Mouse (Mus musculus) heart, postnatal 14 days (tissue): ENCODE data around the gene Htt. TPM values are rescaled to one million over a fixed set of nuclear protein-coding genes. Genes with fewer than 3 reads are reported as not detected.
"Not testable (repeated sequence)": the region's sequence is repeated elsewhere in the genome, so short reads cannot be mapped to it uniquely, and the experiment has no call there.

Experiments
- DNase-seq, 2 experiments: peaks; one replicate each; pipeline ENCODE4 v3.0.0; 2021 to 2022
- intact Hi-C: fragments of 180-260 bp; cut with DNase I; formaldehyde crosslinking; loops from one replicate; pipeline ENCODE4 v1.15.1; 2025
- long read RNA-seq, 2 experiments: library from polyadenylated mRNA; stranded (forward); transcript quantifications; one replicate each; pipeline ENCODE4 v2.0.0; 2021
- total RNA-seq, 2 experiments: library from RNA; stranded (reverse); gene quantifications; 2 replicates each; pipeline ENCODE4 v1.2.3; 2021

Htt gene
- 10 to 100 TPM; 13.6 to 14.1 TPM for total RNA-seq
- long read RNA-seq, experiment 1, partial matches to known transcripts = 3 of 3 reads
- long read RNA-seq, experiment 1, other reads (novel, unspliced or antisense) = 0 of 3 reads
- long read RNA-seq, experiment 2, partial matches to known transcripts = 2 of 2 reads
- long read RNA-seq, experiment 2, other reads (novel, unspliced or antisense) = 0 of 2 reads

DNA sequence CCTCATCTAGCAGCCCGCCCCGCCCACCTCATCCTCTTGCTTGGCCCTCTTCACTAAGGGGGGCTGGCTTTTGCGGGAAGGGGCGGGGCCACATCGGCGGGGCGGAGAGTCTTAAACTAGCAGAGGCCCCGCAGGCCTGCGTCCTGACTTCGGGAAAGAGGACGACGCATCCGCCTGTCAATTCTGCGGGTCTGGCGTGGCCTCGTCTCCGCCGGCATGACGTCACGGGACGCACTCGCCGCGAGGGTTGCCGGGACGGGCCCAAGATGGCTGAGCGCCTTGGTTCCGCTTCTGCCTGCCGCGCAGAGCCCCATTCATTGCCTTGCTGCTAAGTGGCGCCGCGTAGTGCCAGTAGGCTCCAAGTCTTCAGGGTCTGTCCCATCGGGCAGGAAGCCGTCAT lies at the start of gene Htt:
Htt (plus strand) TSS at position 232 of the 400 bp plus-strand sequence.
- intact Hi-C loops = loop anchor here (2.0 kb wide), 1 partner anchor 101 kb away; the partner anchor contains the start of genes Grk4 and Nop14

DNA sequence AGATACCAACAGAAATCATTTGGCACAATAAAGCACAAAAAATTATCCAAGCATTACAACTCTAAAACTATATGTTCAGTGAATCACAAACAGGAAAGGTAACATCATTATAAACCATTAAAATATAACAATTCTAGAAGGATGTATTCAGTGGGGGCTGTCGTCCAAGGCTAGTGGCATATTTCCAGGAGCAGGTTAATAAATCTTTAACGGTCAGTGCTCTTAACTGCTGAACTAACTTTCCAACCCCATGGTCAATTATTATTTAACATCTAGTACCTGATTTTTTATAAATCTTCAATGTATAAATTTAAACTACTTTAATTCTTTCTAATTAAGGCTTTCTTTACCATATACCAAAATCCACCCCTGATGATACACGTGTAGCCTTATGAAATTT lies 47.2 kb upstream of the Htt start:
- DNase-seq, intact Hi-C loops: not testable (repeated sequence)

More for the DNA sequence above, at the start of gene Htt:
- peak; percentile 96 to 97 for DNase-seq

DNA sequence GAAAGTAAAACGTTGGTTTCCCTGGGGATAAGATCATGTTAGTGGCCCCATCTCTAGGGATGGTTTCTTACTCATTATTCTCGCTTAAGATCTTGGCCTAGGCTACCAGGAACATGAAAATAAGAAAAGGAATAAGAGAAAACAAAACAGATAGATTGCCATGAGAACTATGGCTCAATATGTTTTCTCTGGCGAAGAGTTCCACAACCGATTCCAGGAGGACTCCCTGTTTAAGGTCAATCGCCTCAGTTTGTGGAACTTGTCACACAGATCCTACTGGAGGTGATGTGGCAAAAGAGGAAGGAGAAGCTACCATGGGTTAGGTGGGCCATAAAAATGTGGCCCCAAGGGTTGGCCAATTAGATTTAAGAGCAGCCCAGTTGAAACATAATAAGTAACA lies 46.7 kb upstream of the Htt start:
- DNase-seq = no peak
- intact Hi-C loops = no loop called here

- intact Hi-C loops = no loop called here
- DNase-seq = no peak
Measured at GRCm38 (mm10) chr5:34729141-34729540, 32.4 kb upstream of the Htt start.

DNA sequence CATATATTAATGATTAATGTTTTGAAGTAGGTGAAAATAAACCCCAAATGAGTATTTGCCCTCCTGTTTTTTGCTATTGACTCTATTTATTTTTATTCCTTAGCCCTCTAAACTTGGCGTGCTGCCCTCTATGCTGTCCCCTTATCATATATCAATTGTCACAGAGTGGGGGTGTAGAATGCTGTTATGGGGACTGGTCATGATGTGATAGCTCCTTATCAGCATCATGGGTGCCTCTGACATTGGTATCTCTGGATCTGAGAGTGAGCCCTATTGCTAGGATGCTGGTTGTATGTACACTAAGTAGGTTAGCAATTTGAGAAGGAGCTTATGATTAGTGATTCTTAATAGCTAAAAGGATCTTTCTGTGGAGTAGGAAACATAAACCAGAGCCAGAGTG lies 31.3 kb upstream of the Htt start:
- intact Hi-C loops = no loop called here
- DNase-seq = no peak

- intact Hi-C loops = no loop called here
- DNase-seq = no peak
Measured at GRCm38 (mm10) chr5:34751477-34751876, 10.1 kb upstream of the Htt start.

GRCm38 (mm10) chr5:34758762-34759161 lies 2.8 kb upstream of the Htt start:
- DNase-seq = no peak
- intact Hi-C loops = no loop called here

GRCm38 (mm10) chr5:34760850-34761508 lies 561 bp upstream of the Htt start:
- DNase-seq = peak in 1 of 2 experiments; percentile 4
- intact Hi-C loops = loop anchor here (2.0 kb wide), 1 partner anchor 100 kb away; the partner anchor contains the start of genes Grk4 and Nop14

GRCm38 (mm10) chr5:34761934-34762611 lies 533 bp downstream of the Htt start:
- intact Hi-C loops = loop anchor here (2.0 kb wide), 1 partner anchor 101 kb away; the partner anchor contains the start of genes Grk4 and Nop14
- DNase-seq = peak; percentile 23 to 35

DNA sequence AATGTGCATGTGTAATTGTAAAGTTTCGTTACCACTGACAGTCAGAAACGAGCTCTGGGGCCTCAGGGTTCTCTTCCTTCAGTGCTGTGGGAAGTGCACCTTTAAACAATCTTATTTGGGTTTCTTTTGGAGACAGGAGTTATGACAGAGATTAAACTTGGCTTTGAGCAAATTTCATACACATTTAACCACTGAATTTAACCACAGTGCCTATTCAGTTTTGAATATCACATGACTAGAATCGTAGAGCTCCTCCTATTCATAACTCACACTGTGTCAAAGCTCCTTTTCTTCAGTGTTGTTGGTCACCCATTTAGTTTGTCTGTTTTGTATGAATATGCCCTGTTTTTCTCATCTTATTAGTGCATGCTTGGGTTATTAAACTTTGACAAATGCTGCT lies 10.3 kb downstream of the Htt start:
- DNase-seq = no peak
- intact Hi-C loops = no loop called here

GRCm38 (mm10) chr5:34772696-34773245 lies 11.2 kb downstream of the Htt start:
- intact Hi-C loops = no loop called here
- no peak for DNase-seq

DNA sequence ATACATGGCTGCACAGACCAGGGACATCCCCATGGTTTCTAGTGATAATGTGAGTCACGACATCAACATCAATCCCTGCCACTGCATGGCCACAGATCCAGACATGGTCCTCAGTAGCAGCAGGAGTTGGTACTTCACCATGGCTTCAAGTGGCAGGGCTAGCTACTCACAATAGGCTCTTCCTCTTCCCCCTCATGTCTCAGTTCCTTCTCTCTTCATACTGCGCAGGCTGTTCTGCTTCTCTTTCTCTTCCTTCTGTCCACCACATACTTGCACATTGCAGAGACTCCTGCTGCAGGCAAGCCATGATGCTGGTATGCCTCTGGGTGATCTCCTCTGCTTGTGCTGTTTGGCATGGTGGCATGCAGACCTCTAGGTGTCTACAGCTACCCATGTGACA lies 11.9 kb downstream of the Htt start:
- DNase-seq = no peak
- intact Hi-C loops = no loop called here

DNA sequence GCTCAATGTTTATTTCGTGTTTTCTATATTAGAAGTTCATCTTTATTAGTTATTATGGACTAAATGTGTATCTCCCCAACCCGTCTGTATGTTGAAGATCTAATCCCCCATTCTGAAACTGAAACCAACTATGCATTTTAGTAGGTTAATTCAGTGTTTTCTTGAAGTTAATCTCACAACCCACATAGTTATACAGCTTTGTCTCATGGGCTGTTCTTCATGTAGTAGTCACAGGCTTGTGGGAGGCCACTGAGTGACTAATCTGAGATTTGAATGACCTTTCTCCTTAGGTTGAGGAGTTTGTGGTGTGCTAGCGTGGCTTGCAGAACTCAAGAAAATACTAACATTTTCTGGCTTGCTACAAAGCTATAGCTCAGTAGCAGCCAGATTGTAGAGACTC lies 23.5 kb downstream of the Htt start:
- intact Hi-C loops = no loop called here
- no peak for DNase-seq

DNA sequence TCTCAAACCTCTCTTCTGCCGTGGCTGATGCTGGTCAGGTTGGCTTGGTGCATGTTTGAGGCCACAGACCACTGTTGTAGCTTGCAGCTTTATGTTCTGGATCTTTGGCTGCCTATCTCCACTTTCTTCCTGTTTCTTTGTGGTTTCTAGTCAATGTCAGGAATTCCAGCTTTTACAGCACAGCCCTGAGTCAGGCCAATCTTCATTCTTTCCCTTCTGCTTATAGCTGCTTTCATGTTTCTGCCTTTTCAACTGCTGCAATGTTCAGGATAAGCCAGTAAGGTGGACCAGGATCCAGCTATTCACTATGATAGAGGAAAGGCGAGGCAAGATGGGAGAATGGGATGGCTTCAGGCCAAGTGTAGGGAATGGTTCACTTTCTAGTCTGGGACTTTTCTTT lies 29.6 kb downstream of the Htt start:
- intact Hi-C loops = no loop called here
- DNase-seq = no peak

- no peak for DNase-seq
- intact Hi-C loops = no loop called here
Measured at GRCm38 (mm10) chr5:34800292-34800953, 38.9 kb downstream of the Htt start.

DNA sequence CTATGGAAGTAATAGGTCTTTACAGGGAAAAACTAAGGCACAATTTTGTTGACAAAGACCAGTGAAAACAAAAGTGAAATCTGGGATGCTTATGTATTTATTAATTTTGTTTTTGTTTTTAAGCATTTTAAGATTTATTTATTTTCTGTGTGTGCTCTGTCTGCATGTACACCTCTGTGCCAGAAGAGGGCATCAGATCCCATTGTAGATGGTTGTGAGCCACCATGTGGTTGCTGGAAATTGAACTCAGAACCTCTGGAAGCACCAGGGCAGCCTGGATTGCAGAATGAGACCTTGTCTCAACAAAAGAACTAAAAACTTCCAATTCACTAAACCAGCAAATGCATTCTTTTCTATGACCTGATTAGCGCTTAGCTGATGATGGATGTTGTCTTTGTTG lies 44.5 kb downstream of the Htt start:
- no peak for DNase-seq
- intact Hi-C loops = no loop called here

GRCm38 (mm10) chr5:34822431-34823149 lies 61.0 kb downstream of the Htt start:
- intact Hi-C loops = no loop called here
- DNase-seq = no peak

- intact Hi-C loops = no loop called here
Measured at GRCm38 (mm10) chr5:34854079-34854478, 92.5 kb downstream of the Htt start.

GRCm38 (mm10) chr5:34865367-34865766 lies 103.8 kb downstream of the Htt start:
- intact Hi-C loops = no loop called here
- no peak for DNase-seq

More at GRCm38 (mm10) chr5:34854079-34854478, 92.5 kb downstream of the Htt start:
- DNase-seq = no peak

DNA sequence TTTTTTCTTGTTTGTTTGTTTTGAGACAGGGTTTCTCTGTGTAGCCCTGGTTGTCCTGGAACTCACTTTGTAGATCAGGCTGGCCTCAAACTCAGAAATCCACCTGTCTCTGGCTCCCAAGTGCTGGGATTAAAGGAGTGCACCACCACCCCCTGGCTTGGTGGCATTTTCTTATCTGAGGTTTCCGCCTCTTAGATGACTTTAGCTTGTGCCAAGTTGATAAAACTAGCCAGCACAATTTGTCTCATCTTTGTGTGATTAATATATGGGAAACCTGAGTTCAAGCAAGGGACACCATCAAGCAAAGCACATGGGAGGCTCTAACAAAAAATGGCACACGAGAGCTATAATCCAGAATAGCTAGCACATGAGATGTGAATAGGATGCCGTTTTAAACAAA lies 118.8 kb downstream of the Htt start:
- intact Hi-C loops, DNase-seq: not testable (repeated sequence)
